Mouse (Mus musculus) embryonic facial prominence, embryonic 13.5 days (tissue): ENCODE results near the gene Glis2. TPM values are rescaled to one million over a fixed set of nuclear protein-coding genes. Genes with fewer than 3 reads are reported as not detected.

Experiments used
- ATAC-seq: fragments of 200-750 bp; cut with Nextera tagmentation; 2 replicates; pipeline ENCODE4 v1.8.0; 2017; ENCODE audit warnings: low read depth; ENCODE audit not compliant: insufficient number of reproducible peaks, insufficient read depth, low FRiP score, low TSS enrichment
- H3K27ac ChIP-seq: fragments of 300-500 bp; sonication (generic); 2 replicates; pipeline ENCODE4 v1.5.1; 2015; ENCODE audit warnings: moderate library complexity, mild to moderate bottlenecking, inconsistent platforms
- H3K27me3 ChIP-seq: fragments of 300-500 bp; sonication (generic); 2 replicates; pipeline ENCODE4 v1.6.1; 2015; ENCODE audit warnings: mild to moderate bottlenecking, inconsistent platforms
- H3K36me3 ChIP-seq: fragments of 300-500 bp; sonication (generic); 2 replicates; pipeline ENCODE4 v1.6.1; 2015; ENCODE audit warnings: mild to moderate bottlenecking, inconsistent platforms
- H3K4me1 ChIP-seq: fragments of 300-500 bp; sonication (generic); 2 replicates; pipeline ENCODE4 v1.6.1; 2015; ENCODE audit warnings: inconsistent platforms
- H3K4me2 ChIP-seq: fragments of 300-500 bp; sonication (generic); 2 replicates; pipeline ENCODE4 v1.6.1; 2015; ENCODE audit warnings: moderate library complexity, mild to moderate bottlenecking, inconsistent platforms
- H3K4me3 ChIP-seq: fragments of 300-500 bp; sonication (generic); 2 replicates; pipeline ENCODE4 v1.5.1; 2015; ENCODE audit warnings: mild to moderate bottlenecking, inconsistent platforms
- H3K9ac ChIP-seq: fragments of 300-500 bp; sonication (generic); 2 replicates; pipeline ENCODE4 v1.6.1; 2015; ENCODE audit warnings: mild to moderate bottlenecking, inconsistent platforms
- H3K9me3 ChIP-seq: fragments of 300-500 bp; sonication (generic); 2 replicates; pipeline ENCODE4 v1.6.1; 2016; ENCODE audit warnings: inconsistent platforms
- WGBS: fragments of 180-500 bp; shearing (Covaris S2); methylation state at CpG from one replicate; pipeline ENCODE4 v1.1.7; 2015; ENCODE audit warnings: mixed read lengths; 5-methylcytosine and 5-hydroxymethylcytosine counted together
- polyA plus RNA-seq: library from polyadenylated mRNA; unstranded; fragments of >200 nt; fragmentation: Nextera tagmentation; extraction: Ambion mirVana; gene quantifications from 2 replicates; pipeline ENCODE4 v1.2.1, GENCODE M21; 2015

Glis2 gene
- polyA plus RNA-seq, 1 experiment from 2014 or later, result 31.2 TPM

DNA sequence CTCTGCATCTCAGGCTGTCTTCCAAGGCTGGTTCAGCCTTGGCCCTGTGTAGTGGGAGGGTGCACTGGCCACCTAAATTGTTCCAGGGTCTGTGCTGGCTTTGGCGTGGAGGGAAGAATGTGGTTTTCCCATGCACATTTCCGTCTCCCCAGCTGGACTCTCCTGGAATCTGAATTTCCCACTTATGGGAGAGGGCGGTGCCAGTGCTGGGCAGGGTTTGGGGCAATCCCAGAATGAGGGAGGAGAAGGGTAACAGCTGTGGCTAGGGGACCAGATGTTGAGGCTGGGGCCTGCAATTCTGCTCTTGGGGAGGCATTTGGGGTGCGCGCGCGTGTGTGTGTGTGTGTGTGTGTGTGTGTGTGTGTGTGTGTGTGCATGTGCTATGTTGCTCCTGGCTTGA lies 2.8 kb downstream of the Glis2 start:
- Histone ChIP-seq H3K27ac (peak overlapping the region; percentile 96), H3K9ac (peak overlapping the region; percentile 95), H3K4me2 (peak overlapping the region; percentile 99), H3K4me3 (peak overlapping the region; percentile 89), H3K27me3 (no peaks in the 10 kb centered on the region), H3K4me1 (peaks cover 83% of the 10 kb centered on the region), H3K36me3 (no peaks in the 10 kb centered on the region), H3K9me3 (no peaks in the 10 kb centered on the region)
- WGBS, result 31% methylated on average over 7 of the region's 7 CpGs
- no peak for ATAC-seq

DNA sequence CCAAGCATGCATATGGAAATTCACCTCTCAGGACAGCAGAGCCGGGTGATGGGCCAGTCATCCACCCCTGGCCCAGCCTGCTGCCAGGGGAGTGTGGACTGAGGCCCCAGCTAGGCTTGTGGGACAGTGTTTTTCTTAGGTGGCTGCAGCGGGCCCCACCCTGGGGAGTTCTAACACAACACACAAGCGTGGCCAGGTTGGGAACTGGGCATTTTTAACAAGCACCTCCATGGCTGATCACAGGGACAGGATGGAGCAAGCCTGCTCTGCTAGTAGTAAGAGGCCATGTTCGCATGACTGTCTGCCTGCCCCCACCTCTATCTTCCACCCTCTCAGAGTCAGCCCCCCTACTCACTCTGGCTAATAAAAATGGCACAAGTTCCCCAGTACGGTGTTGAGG lies 3.5 kb downstream of the Glis2 start:
- 0 out of 2 replicates have a peak overlapping the region, but pooled peaks have one; percentile 89 for H3K4me3 ChIP-seq

DNA sequence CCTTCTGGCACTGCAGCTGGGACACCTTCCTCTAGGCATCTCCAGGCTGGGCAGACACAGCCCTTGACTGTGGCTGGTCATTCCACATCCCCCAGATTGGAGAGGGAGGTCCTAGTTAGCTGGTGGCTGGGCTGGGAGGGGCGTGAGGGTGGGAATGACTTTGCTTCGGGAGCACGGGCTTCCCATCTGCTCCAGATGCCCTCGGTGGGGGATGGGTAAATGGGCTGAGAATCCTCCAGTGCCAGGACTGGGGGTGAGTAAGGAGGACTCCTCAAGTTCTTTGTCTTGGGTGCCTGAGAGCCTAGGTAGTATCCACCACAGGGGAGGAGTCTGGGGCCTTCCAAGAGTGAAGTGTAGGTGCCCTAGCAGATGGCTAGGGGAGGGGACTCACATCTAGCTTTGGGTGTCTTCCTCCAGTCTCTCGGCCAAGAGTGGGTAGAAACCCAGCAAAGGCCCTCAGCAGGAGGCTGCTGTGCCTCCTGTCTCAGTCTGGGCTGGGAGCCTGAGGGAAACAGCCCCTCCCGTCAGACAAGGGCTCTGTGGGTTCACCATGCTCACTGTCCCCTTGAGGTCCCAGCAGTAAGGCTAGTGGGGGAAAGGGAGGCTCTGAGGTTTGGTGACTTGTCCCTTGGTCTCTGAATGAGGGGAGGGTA lies 4.5 kb downstream of the Glis2 start:
- no peaks in the 10 kb centered on the region for H3K9me3 ChIP-seq
- ATAC-seq, result no peak
- peaks cover 84% of the 10 kb centered on the region for H3K4me1 ChIP-seq
- 16% methylated on average over 6 of the region's 6 CpGs for WGBS
- no peak overlapping the region for H3K4me3 ChIP-seq
- no peaks in the 10 kb centered on the region for H3K36me3 ChIP-seq
- H3K4me2 ChIP-seq, result peak overlapping the region; percentile 99
- H3K27me3 ChIP-seq, result no peaks in the 10 kb centered on the region
- H3K27ac ChIP-seq, result no peak overlapping the region
- H3K9ac ChIP-seq, result peak overlapping the region; percentile 95; the same call in 1 of the 2 replicates

More for the DNA sequence above, 3.5 kb downstream of the Glis2 start:
- WGBS, result 59% methylated on average over 5 of the region's 5 CpGs
- no peaks in the 10 kb centered on the region for H3K9me3 ChIP-seq
- peak overlapping the region; percentile 96 for H3K27ac ChIP-seq
- H3K4me1 ChIP-seq, result peaks cover 83% of the 10 kb centered on the region
- ATAC-seq, result no peak
- no peaks in the 10 kb centered on the region for H3K36me3 ChIP-seq
- H3K9ac ChIP-seq, result peak overlapping the region; percentile 95
- H3K4me2 ChIP-seq, result peak overlapping the region; percentile 99
- no peaks in the 10 kb centered on the region for H3K27me3 ChIP-seq

DNA sequence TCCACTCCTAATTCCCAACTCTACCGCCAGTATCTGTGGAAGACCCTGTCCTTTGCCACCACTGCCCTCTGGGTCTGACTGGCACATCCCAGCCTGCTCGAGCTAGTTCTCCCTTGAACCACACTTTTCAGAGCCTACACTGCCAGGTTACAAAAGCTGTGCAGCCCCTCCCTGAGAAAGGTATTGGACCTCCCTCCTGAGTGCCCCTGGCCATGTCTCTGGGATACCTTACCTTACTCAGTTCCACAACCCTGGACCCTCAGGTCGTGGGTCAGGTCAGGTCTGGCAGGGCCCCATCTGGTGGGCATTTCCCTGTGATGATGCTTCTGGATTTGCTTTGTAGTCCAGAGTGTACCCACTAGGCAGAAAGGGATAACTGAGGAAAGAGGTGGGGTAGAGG lies 5.1 kb downstream of the Glis2 start:
- H3K4me2 ChIP-seq, result no peak overlapping the region
- no peaks in the 10 kb centered on the region for H3K27me3 ChIP-seq
- H3K9ac ChIP-seq, result no peak overlapping the region
- H3K36me3 ChIP-seq, result no peaks in the 10 kb centered on the region
- H3K4me1 ChIP-seq, result peaks cover 90% of the 10 kb centered on the region
- H3K27ac ChIP-seq, result no peak overlapping the region
- H3K9me3 ChIP-seq, result no peaks in the 10 kb centered on the region
- no peak overlapping the region for H3K4me3 ChIP-seq
- WGBS, result 78% methylated on average over 3 of the region's 3 CpGs
- ATAC-seq, result no peak

DNA sequence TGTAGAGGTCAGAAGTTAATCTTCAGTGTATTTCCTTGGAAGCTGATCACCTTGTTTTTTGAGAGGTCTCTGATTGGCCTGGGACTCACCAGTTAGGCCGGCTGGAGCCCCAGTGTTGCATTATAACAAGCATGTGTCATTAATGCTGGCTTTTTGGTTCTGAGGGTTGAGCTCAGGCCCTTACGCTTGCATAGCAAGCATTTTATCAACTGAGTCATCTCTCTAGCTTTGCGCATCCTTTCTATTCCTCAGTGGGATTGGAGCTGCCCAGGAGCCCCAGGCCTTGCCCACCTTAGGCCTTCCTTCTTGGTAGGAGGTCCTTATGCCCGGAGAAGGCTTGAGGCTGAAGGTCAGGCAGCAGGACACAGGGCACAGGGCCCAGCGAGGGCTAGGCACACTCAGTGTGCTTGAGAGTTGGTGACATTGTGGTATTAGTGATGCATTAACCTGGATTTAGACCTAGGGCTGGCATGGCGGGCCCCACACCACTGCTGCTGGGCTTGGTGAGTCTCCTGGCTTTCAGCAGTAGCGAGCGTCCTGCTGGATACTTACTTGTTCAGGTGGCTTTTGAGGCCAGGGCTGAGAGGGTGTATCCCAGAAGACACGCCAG lies 6.3 kb downstream of the Glis2 start:
- Histone ChIP-seq H3K9ac (0 out of 2 replicates have a peak overlapping the region, but pooled peaks have one; percentile 8), H3K36me3 (no peaks in the 10 kb centered on the region), H3K4me3 (no peak overlapping the region), H3K4me2 (no peak overlapping the region), H3K27ac (peak overlapping the region; percentile 44), H3K4me1 (peaks cover 96% of the 10 kb centered on the region), H3K27me3 (no peaks in the 10 kb centered on the region), H3K9me3 (no peaks in the 10 kb centered on the region)
- no peak for ATAC-seq
- WGBS, result 76% methylated on average over 9 of the region's 9 CpGs

DNA sequence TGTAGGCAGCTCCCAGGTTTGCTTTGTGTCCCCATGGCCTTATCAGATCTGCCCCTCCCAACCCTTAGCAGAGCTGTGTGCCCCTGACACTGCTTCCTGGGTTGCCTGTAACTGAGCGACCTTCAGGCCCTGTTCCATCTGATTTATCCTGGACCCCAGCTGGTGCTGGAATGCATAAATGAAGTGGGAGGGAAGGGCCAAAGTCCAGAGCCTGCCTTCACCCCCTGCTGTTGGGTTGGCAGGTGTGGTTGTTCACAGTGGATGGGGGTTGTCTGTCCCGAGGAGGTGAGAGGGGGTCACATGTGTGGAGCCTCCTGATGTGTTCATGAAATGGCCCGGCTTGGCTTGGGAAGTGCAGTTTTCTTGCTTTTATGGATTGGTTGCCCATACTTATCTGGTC lies 7.7 kb downstream of the Glis2 start:
- 31% methylated on average over 3 of the region's 3 CpGs for WGBS
- H3K36me3 ChIP-seq, result no peaks in the 10 kb centered on the region
- H3K4me3 ChIP-seq, result no peak overlapping the region
- no peaks in the 10 kb centered on the region for H3K27me3 ChIP-seq
- peaks cover 96% of the 10 kb centered on the region for H3K4me1 ChIP-seq
- ATAC-seq, result no peak
- H3K9me3 ChIP-seq, result no peaks in the 10 kb centered on the region
- 0 out of 2 replicates have a peak overlapping the region, but pooled peaks have one; percentile 36 for H3K9ac ChIP-seq
- H3K4me2 ChIP-seq, result no peak overlapping the region
- H3K27ac ChIP-seq, result peak overlapping the region; percentile 76

DNA sequence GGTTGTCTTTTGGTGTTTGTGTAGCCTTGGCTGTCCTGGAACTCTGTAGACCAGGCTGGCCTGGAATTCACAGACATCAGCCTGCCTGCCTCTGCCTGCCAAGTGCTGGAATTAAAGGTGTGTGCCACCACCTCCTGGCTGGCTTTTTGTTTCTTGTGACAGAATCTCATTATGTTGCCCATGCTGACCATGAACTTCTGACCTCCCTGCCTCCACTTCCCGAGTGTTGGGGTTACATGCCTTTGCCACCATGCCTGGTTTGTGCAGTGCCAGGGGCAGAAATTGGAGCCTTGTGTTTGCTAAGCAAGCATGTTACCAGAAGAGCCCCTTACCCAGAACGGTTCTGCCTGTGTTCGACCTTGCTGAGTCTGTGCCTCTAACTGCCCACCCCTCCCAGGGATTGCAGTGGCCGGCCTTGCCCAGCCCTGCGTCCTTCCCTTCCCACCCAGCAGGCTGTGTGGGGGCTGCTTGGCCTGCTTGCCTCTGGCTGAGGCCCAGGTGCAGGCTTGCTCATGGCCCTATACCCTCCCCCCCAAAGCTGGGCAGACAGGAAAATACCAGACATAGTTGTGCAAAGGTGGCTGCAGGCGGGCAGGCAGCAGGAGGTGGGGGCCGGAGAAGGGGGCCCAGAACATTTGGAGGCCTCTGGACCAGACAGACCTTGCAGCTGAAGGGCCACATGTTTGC lies 8.4 kb downstream of the Glis2 start:
- no peaks in the 10 kb centered on the region for H3K36me3 ChIP-seq
- no peaks in the 10 kb centered on the region for H3K9me3 ChIP-seq
- peak overlapping the region; percentile 46 for H3K9ac ChIP-seq
- peak overlapping the region; percentile 76 for H3K27ac ChIP-seq
- H3K27me3 ChIP-seq, result no peaks in the 10 kb centered on the region
- peak overlapping the region; percentile 44 for H3K4me2 ChIP-seq
- 0 out of 2 replicates have a peak, but pooled peaks have one; percentile 40 for ATAC-seq
- 10% methylated on average over 7 of the region's 7 CpGs for WGBS
- H3K4me1 ChIP-seq, result peaks cover 95% of the 10 kb centered on the region
- H3K4me3 ChIP-seq, result 0 out of 2 replicates have a peak overlapping the region, but pooled peaks have one; percentile 1

DNA sequence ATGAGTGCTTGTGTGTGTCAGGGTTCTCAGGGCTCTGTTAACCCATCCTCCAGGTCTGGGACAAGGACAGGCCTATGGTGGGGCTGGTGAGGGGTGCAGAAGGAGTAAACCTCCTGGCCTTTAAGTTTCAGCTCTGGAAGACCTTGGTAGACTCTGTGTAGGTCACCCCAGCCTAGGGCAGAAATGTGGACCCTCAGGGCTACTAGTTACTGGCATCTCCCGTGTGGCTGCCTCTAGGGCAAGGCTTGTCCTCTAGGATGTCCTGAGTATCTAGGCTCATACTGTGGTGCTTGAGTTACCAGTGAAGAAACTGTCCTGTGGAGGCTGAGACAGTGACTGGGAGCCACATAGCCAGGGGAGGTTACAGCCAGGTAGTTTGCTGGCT lies 8.9 kb downstream of the Glis2 start:
- H3K4me2 ChIP-seq, result peak overlapping the region; percentile 44
- peaks cover 3% of the 10 kb centered on the region for H3K36me3 ChIP-seq
- H3K9ac ChIP-seq, result peak overlapping the region; percentile 46
- no peak for ATAC-seq
- H3K4me3 ChIP-seq, result 0 out of 2 replicates have a peak overlapping the region, but pooled peaks have one; percentile 1
- H3K9me3 ChIP-seq, result no peaks in the 10 kb centered on the region
- H3K27me3 ChIP-seq, result no peaks in the 10 kb centered on the region
- H3K4me1 ChIP-seq, result peaks cover 95% of the 10 kb centered on the region
- peak overlapping the region; percentile 76 for H3K27ac ChIP-seq
- 29% methylated on average over 1 of the region's 1 CpGs for WGBS

DNA sequence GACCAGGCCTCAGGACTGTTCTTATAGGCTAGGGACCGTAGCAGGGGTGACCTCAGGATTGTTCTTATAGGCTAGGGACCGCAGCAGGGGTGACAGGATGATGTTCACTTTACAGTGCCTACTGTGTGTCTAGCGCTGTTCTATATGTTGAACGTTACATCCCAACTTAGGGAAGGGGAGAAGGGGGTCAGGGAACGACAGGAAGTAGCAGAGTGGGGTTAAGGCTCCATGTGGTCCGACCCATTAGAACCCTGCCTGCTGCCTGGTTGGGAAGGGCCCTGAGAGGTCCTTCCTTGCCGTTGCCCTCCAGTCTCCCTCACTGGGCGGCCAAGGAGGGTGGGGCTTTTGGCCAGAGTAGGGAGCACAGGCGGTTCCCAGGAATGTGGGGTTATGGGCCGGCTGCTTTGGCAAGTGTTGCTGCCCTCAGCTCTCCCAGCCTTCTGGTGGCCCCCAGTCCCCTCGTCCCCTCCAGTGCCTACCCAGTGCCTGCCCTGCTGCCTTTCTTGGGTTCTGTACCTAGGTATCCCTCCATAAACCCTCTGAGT lies 9.9 kb downstream of the Glis2 start:
- no peak for ATAC-seq
- H3K27me3 ChIP-seq, result no peaks in the 10 kb centered on the region
- H3K9ac ChIP-seq, result no peak overlapping the region
- H3K27ac ChIP-seq, result peak overlapping the region; percentile 16; the same call in 1 of the 2 replicates
- H3K9me3 ChIP-seq, result no peaks in the 10 kb centered on the region
- no peak overlapping the region for H3K4me3 ChIP-seq
- H3K4me1 ChIP-seq, result peaks cover 88% of the 10 kb centered on the region
- peaks cover 11% of the 10 kb centered on the region for H3K36me3 ChIP-seq
- H3K4me2 ChIP-seq, result 0 out of 2 replicates have a peak overlapping the region, but pooled peaks have one; percentile 7
- WGBS, result 62% methylated on average over 11 of the region's 11 CpGs

DNA sequence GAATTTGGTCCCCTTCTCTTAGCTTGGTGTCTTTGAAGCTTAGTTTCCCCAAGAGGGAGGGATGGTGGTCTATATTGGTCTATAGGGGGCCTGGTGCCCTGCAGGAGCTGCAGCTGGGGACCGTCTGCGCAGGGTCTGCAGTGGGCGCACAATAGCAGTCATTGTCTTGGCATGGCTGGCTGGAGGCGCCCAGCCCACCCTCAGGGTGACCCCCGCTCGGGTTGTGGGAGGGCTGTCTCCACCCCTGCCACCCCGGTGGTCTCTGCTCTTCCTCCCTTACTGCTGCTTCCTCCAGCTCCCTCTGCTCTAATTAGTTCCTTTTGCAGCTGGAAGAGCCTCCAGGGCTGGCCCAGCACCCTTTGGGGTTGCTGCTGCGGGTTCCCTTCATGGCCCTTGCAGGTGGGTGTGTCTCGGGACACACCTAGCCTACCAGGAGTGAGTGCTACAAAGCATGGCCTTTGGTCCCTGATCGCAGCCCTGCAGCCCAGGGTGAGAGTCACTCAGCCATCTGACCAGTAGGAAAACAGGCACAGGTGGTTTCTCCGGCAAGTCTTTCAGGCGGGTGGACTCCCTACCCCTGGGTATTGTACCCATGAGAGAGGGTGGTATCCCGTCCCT lies 11.1 kb downstream of the Glis2 start:
- H3K4me2 ChIP-seq, result peak overlapping the region; percentile 9; the same call in 1 of the 2 replicates

More for the DNA sequence above, 11.1 kb downstream of the Glis2 start:
- H3K27me3 ChIP-seq, result no peaks in the 10 kb centered on the region
- ATAC-seq, result no peak
- H3K9me3 ChIP-seq, result no peaks in the 10 kb centered on the region
- 0 out of 2 replicates have a peak overlapping the region, but pooled peaks have one; percentile 7 for H3K9ac ChIP-seq
- H3K4me3 ChIP-seq, result no peak overlapping the region
- peaks cover 76% of the 10 kb centered on the region for H3K4me1 ChIP-seq
- H3K27ac ChIP-seq, result peak overlapping the region; percentile 39
- WGBS, result 30% methylated on average over 13 of the region's 13 CpGs
- peaks cover 23% of the 10 kb centered on the region for H3K36me3 ChIP-seq
